Mouse (Mus musculus) CH12.LX (cell line): ENCODE results near the gene Psors1c2. TPM values are rescaled to one million over a fixed set of nuclear protein-coding genes. Genes with fewer than 3 reads are reported as not detected.

ENCODE experiments used
- DNase-seq: peaks from one replicate; pipeline ENCODE4 v3.0.0-alpha.2; 2013; ENCODE audit errors: extremely low read depth
- H3K27ac ChIP-seq: 2 replicates; pipeline ENCODE4 v1.5.1; 2012; ENCODE audit warnings: low read depth, mild to moderate bottlenecking, control low read depth, moderate library complexity; ENCODE audit not compliant: insufficient read depth
- H3K27me3 ChIP-seq: replicated peaks from 2 replicates; pipeline ENCODE3; 2012; ENCODE audit warnings: inconsistent platforms
- H3K36me3 ChIP-seq, 2 experiments: replicated peaks in 1 of 2; 2 replicates each; pipeline versions ENCODE3 to v1.6.1; 2012; ENCODE audit warnings: inconsistent platforms in 1 of 2, low read length in 1 of 2, mild to moderate bottlenecking in 1 of 2, mixed read lengths in 1 of 2, moderate library complexity in 1 of 2; ENCODE audit not compliant: control insufficient read depth in 1 of 2, insufficient read depth in 1 of 2
- H3K4me1 ChIP-seq, 2 experiments: 2 replicates each; pipeline ENCODE4 v1.6.1; 2012; ENCODE audit warnings: inconsistent platforms in 1 of 2, moderate library complexity in 1 of 2; ENCODE audit not compliant: insufficient read depth in 2 of 2, control insufficient read depth in 1 of 2
- H3K4me2 ChIP-seq: 2 replicates; pipeline ENCODE4 v1.6.1; 2012; ENCODE audit warnings: low read depth, mild to moderate bottlenecking, control low read depth; ENCODE audit not compliant: poor library complexity, insufficient read depth, severe bottlenecking
- H3K4me3 ChIP-seq, 3 experiments: fragments of 150-350 bp in 1 of 3; sonication (generic) in 1 of 3; replicated peaks in 1 of 3; 2 replicates each; pipeline versions ENCODE3 to v1.5.1; 2011 to 2012; ENCODE audit warnings: low read depth in 2 of 3, low read length in 2 of 3, mild to moderate bottlenecking in 2 of 3, moderate library complexity in 2 of 3, control low read depth in 1 of 3, improper control_type of control experiment in 1 of 3, inconsistent platforms in 1 of 3, mixed read lengths in 1 of 3; ENCODE audit not compliant: poor library complexity in 1 of 3
- H3K79me2 ChIP-seq: replicated peaks from 2 replicates; pipeline ENCODE4 v1.6.1; 2012; ENCODE audit warnings: mild to moderate bottlenecking, moderate library complexity; ENCODE audit not compliant: control insufficient read depth, poor library complexity, insufficient read depth, severe bottlenecking; ENCODE audit errors: extremely low read depth
- H3K9ac ChIP-seq: 2 replicates; pipeline ENCODE4 v1.6.1; 2012; ENCODE audit warnings: low read depth, mild to moderate bottlenecking, control low read depth, moderate library complexity; ENCODE audit not compliant: insufficient read depth
- H3K9me3 ChIP-seq: replicated peaks from 2 replicates; pipeline ENCODE3; 2012; ENCODE audit warnings: low read length, inconsistent platforms, mixed read lengths
- BHLHE40 ChIP-seq: IDR thresholded peaks from 2 replicates; pipeline ENCODE4 v1.6.1; 2011; ENCODE audit warnings: mild to moderate bottlenecking, low read depth, low read length, improper control_type of control experiment
- CHD1 ChIP-seq: IDR thresholded peaks from 2 replicates; pipeline ENCODE4 v1.6.1; 2012; ENCODE audit warnings: low read depth, low read length, improper control_type of control experiment, inconsistent platforms
- CTCF ChIP-seq, 2 experiments: IDR thresholded peaks in 1 of 2; conservative IDR thresholded peaks in 1 of 2; 2 replicates each; pipeline ENCODE4 v1.5.1; 2011 to 2012; ENCODE audit warnings: low read depth in 2 of 2, low read length in 2 of 2, improper control_type of control experiment in 1 of 2, inconsistent platforms in 1 of 2, mild to moderate bottlenecking in 1 of 2, moderate library complexity in 1 of 2
- E2F4 ChIP-seq: IDR thresholded peaks from 2 replicates; pipeline ENCODE4 v1.6.1; 2011; ENCODE audit warnings: low read depth, low read length, improper control_type of control experiment; ENCODE audit not compliant: insufficient replicate concordance
- ELF1 ChIP-seq: IDR thresholded peaks from 2 replicates; pipeline ENCODE4 v1.6.1; 2014; ENCODE audit warnings: low read depth, mild to moderate bottlenecking, inconsistent platforms, low read length, improper control_type of control experiment
- ETS1 ChIP-seq: conservative IDR thresholded peaks from 2 replicates; pipeline ENCODE4 v1.6.1; 2012; ENCODE audit warnings: low read depth, mild to moderate bottlenecking, inconsistent platforms, low read length, improper control_type of control experiment, moderate library complexity
- GABPA ChIP-seq: IDR thresholded peaks from 2 replicates; pipeline ENCODE4 v1.6.1; 2012; ENCODE audit warnings: low read depth, low read length, improper control_type of control experiment, inconsistent platforms; ENCODE audit not compliant: insufficient replicate concordance
- HCFC1 ChIP-seq: IDR thresholded peaks from 2 replicates; pipeline ENCODE4 v1.6.1; 2012; ENCODE audit warnings: low read depth, mild to moderate bottlenecking, inconsistent platforms, low read length, improper control_type of control experiment
- JUND ChIP-seq: conservative IDR thresholded peaks from 2 replicates; pipeline ENCODE4 v1.6.1; 2011; ENCODE audit warnings: low read depth, low read length, improper control_type of control experiment
- MAX ChIP-seq: IDR thresholded peaks from 2 replicates; pipeline ENCODE4 v1.6.1; 2011; ENCODE audit warnings: low read length, improper control_type of control experiment
- MAZ ChIP-seq: IDR thresholded peaks from 2 replicates; pipeline ENCODE4 v1.6.1; 2012; ENCODE audit warnings: low read depth, mild to moderate bottlenecking, inconsistent platforms, low read length, improper control_type of control experiment, moderate library complexity
- MEF2A ChIP-seq: IDR thresholded peaks from 2 replicates; pipeline ENCODE4 v1.6.1; 2014; ENCODE audit warnings: low read depth, mild to moderate bottlenecking, inconsistent platforms, low read length, improper control_type of control experiment, borderline replicate concordance
- NELFE ChIP-seq: IDR thresholded peaks from 2 replicates; pipeline ENCODE4 v1.6.1; 2011; ENCODE audit warnings: low read depth, low read length, improper control_type of control experiment
- NRF1 ChIP-seq: IDR thresholded peaks from 2 replicates; pipeline ENCODE4 v1.6.1; 2014; ENCODE audit warnings: low read depth, mild to moderate bottlenecking, inconsistent platforms, low read length, improper control_type of control experiment, moderate library complexity
- PAX5 ChIP-seq: IDR thresholded peaks from 2 replicates; pipeline ENCODE4 v1.6.1; 2012; ENCODE audit warnings: low read length, inconsistent platforms, mixed read lengths
- SMC3 ChIP-seq: IDR thresholded peaks from 2 replicates; pipeline ENCODE4 v1.6.1; 2011; ENCODE audit warnings: low read depth, low read length, improper control_type of control experiment
- UBTF ChIP-seq: IDR thresholded peaks from 2 replicates; pipeline ENCODE4 v1.6.1; 2012; ENCODE audit warnings: low read depth, mild to moderate bottlenecking, inconsistent platforms, low read length, improper control_type of control experiment, moderate library complexity
- USF1 ChIP-seq: IDR thresholded peaks from 2 replicates; pipeline ENCODE4 v1.6.1; 2014; ENCODE audit warnings: low read depth, mild to moderate bottlenecking, inconsistent platforms, low read length, improper control_type of control experiment
- ZC3H11A ChIP-seq: IDR thresholded peaks from 2 replicates; pipeline ENCODE4 v1.6.1; 2012; ENCODE audit warnings: low read depth, mild to moderate bottlenecking, inconsistent platforms, low read length, improper control_type of control experiment
- ZKSCAN1 ChIP-seq: IDR thresholded peaks from 2 replicates; pipeline ENCODE4 v1.6.1; 2012; ENCODE audit warnings: low read depth, inconsistent platforms, low read length, improper control_type of control experiment, borderline replicate concordance
- ZMIZ1 ChIP-seq: IDR thresholded peaks from 2 replicates; pipeline ENCODE4 v1.6.1; 2012; ENCODE audit warnings: low read depth, mild to moderate bottlenecking, inconsistent platforms, low read length, improper control_type of control experiment
- ZNF384 ChIP-seq: IDR thresholded peaks from 2 replicates; pipeline ENCODE4 v1.6.1; 2012; ENCODE audit warnings: low read depth, low read length, improper control_type of control experiment, inconsistent platforms
- dilution Hi-C: fragments of 300-500 bp; cut with MboI; formaldehyde crosslinking; loops from 2 replicates; pipeline ENCODE4 v1.14.3; 2020; ENCODE audit warnings: low sequenced_read_pairs; ENCODE audit not compliant: extremely low pct_unique_long_range_greater_than_20kb, extremely low pct_ligation_motif_present
- in situ Hi-C: fragments of 300-500 bp; cut with MboI; formaldehyde crosslinking; loops from 3 replicates; pipeline ENCODE4 v1.14.3; 2019; ENCODE audit warnings: low sequenced_read_pairs, low pct_ligation_motif_present, low pct_unique_long_range_greater_than_20kb, mixed read lengths
- polyA plus RNA-seq: library from polyadenylated mRNA; unstranded; fragments of >175 nt; gene quantifications from 2 replicates; pipeline ENCODE4 v1.2.1, GENCODE M21; 2012; ENCODE audit warnings: low read depth; ENCODE audit not compliant: insufficient read length
- total RNA-seq, 2 experiments: library from RNA; depleted of rRNA; stranded (reverse); fragments of 300-350 nt in 1 of 2; fragments of >200 nt in 1 of 2; gene quantifications; 2 replicates each; pipeline ENCODE4 v1.2.3; 2012 to 2014

The Psors1c2 gene
- total and polyA plus RNA-seq, 3 experiments = 0.27 TPM; not detected in 2

GRCm38 (mm10) chr17:35569091-35569944 is 36.3 kb downstream of the Psors1c2 start:
- TF ChIP-seq CTCF (conservative IDR thresholded peaks at IDR 0.05 in 1 of 2, IDR thresholded peaks at IDR 0.05 in 1 of 2; ENCODE audit: low read depth in 2 of 2, low read length in 2 of 2) = no peak
- no peak for TF ChIP-seq PAX5
- no peak for TF ChIP-seq ETS1
- TF ChIP-seq ELF1 = no peak
- no peak for DNase-seq
- no peak overlapping the region for H3K4me3 ChIP-seq
- in situ Hi-C loops (no loop called here), dilution Hi-C loops (no loop called here)
- H3K79me2 ChIP-seq = no peaks in the 10 kb centered on the region
- H3K9me3 ChIP-seq = peaks cover 9% of the 10 kb centered on the region
- H3K27ac ChIP-seq = no peak overlapping the region
- H3K36me3 ChIP-seq = no peaks in the 10 kb centered on the region
- no peak overlapping the region for H3K4me2 ChIP-seq
- no peak overlapping the region for H3K9ac ChIP-seq
- H3K4me1 ChIP-seq = peaks cover 0 to 2% of the 10 kb centered on the region in 2 experiments; a peak in 1 of 4 replicates
- H3K27me3 ChIP-seq = peaks cover 23% of the 10 kb centered on the region

GRCm38 (mm10) chr17:35570836-35571235 is 37.8 kb downstream of the Psors1c2 start:
- Histone ChIP-seq H3K4me1 (peaks cover 0 to 7% of the 10 kb centered on the region in 2 experiments; a peak in 2 of 4 replicates), H3K79me2 (no peaks in the 10 kb centered on the region), H3K9ac (no peak overlapping the region), H3K36me3 (no peaks in the 10 kb centered on the region), H3K4me3 (no peak overlapping the region), H3K27me3 (peaks cover 24% of the 10 kb centered on the region), H3K4me2 (no peak overlapping the region), H3K27ac (no peak overlapping the region), H3K9me3 (peaks cover 9% of the 10 kb centered on the region)
- no peak for DNase-seq
- in situ Hi-C loops (no loop called here), dilution Hi-C loops (no loop called here)
- TF ChIP-seq MAX (no peak), CHD1 (no peak), CTCF (conservative IDR thresholded peaks at IDR 0.05 in 1 of 2, IDR thresholded peaks at IDR 0.05 in 1 of 2; ENCODE audit: low read depth in 2 of 2, low read length in 2 of 2) (no peak), ZKSCAN1 (no peak), UBTF (no peak), ZMIZ1 (no peak), ZC3H11A (no peak), ZNF384 (no peak), GABPA (no peak)

- dilution Hi-C loops = no loop called here
- TF ChIP-seq NRF1 (no peak), SMC3 (no peak), ZC3H11A (no peak), NELFE (no peak), ETS1 (no peak), MAZ (no peak), JUND (no peak), E2F4 (no peak), BHLHE40 (no peak), MAX (no peak), HCFC1 (no peak), GABPA (no peak), MEF2A (no peak), USF1 (no peak), ZMIZ1 (no peak)
- Histone ChIP-seq H3K4me1 (peaks cover 0 to 8% of the 10 kb centered on the region in 2 experiments; a peak in 2 of 4 replicates), H3K9ac (no peak overlapping the region), H3K27me3 (peaks cover 21% of the 10 kb centered on the region), H3K36me3 (no peaks in the 10 kb centered on the region), H3K27ac (no peak overlapping the region), H3K79me2 (no peaks in the 10 kb centered on the region), H3K4me2 (no peak overlapping the region), H3K4me3 (no peak overlapping the region), H3K9me3 (peaks cover 9% of the 10 kb centered on the region)
- no peak for DNase-seq
- in situ Hi-C loops = no loop called here
Measured at GRCm38 (mm10) chr17:35571477-35571876, 38.5 kb downstream of the Psors1c2 start.
